Mouse (Mus musculus): ENCODE measurements around the gene Gipc3.

Gipc3 gene

DNA sequence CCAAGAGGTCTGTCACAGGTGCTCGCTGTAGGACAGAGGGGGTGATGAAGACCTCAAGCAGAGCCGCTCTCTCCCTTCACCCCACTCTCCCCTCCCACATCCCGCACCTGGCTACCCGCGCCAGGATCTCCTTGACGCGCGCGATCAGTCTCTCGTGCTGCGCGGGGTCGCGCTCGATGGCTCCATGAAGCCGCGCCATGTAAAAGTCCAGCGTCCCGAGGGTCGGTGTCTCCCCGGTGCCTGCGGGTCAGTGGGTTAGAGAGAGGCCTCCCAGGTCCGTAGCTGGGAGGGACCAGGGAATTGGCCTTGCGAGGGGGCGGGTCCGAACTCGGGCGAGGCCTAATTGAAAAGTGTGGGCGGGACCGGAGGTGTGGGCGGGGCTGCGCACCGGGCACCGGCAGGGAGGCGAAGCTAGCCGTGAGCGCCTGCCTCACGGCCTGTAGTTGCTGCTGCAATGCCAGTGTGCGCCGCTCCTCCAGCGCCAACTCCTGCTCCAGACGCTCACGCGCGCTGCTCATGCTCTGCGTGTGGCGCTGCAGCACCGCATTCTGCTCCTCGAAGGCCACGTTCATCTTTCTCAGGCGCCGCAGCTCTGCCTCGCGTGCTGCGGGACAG, 3.5 kb upstream of the Gipc3 start:
- DNase-seq (ENCODE audit: low spot score) = no peak

DNA sequence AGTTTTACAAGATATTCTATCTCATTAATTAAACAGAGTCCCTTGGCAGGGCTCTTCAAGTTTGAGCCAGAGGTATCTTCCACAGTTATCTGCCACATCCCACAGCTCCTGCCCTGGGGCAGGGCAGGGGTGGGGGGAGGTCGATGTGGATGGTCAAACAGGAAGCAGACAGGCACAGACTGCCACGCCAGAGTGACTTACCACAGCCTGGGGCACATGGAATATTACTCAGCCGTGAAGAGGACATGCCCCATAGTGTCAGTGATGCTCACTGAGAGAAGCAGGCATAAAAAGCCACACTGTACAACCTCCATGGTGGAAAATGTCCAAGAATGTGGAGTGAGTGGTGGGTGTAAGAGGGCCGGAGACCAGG, 2.1 kb upstream of the Gipc3 start:
- DNase-seq (ENCODE audit: low spot score) = no peak

DNA sequence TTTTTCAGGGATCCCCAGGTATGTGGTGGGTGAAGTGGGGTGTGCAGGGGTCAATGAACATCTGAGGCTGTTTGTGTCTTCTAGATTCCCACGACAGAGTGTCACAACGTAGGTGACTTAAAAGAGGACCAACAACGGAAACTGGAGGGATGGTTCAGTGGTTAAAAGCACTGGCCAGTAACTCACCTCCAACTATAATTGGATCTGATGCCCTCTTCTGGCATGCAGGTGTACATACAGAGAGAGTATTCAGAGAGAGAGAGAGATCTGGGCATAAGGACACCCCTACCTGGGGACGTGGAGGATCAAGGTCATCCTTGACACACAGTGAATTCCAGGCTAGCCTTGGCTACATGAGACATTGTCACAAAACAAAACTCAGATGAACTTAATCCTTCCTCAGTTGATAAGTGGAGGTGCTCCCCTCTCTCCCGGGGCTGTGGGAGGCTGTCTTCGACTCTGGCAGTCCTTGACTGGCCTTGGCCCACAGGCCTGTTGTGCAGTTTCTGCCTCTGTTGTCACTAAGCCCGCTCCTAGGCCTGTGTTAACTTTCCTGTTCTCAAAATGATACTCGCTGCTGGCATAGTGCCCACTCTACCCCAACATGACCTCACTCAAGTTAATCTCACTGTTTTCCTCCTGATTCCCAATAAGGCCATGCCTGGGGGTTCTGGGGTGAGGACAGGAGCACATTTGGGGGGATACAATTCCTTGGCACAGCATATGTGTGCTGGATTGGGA, 1.5 kb upstream of the Gipc3 start:
- no peak for DNase-seq (ENCODE audit: low spot score)

DNA sequence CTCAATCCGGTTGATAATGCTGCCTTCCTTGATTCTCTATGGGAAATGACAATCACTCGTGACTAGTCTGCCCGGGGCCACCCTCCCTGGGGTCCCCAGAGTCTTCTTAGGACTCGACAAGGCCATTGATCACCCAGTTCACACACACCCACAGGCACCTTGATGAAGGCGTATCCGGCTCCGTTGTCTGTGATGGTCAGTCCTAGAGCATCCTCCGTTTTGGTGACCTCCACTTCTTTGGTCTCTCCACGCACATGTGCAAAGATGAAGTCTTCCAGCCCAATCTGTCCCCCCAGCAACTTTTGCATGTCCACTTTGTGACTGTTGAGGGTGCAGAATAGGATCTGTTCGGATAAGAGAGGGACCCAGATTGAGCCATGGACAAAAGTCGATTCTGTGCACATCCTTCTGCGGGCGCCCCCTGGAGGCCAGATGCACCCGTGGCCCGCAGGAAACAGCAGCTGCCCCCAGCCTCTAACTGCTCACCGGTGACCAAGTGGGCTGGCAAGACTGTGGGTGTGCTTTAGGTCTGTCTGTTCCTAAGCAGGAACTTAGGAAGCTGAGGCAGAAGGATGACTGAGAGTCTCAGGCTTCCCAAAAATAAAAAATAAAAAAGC, 1.6 kb downstream of the Gipc3 start:
- DNase-seq (ENCODE audit: low spot score) = no peak

DNA sequence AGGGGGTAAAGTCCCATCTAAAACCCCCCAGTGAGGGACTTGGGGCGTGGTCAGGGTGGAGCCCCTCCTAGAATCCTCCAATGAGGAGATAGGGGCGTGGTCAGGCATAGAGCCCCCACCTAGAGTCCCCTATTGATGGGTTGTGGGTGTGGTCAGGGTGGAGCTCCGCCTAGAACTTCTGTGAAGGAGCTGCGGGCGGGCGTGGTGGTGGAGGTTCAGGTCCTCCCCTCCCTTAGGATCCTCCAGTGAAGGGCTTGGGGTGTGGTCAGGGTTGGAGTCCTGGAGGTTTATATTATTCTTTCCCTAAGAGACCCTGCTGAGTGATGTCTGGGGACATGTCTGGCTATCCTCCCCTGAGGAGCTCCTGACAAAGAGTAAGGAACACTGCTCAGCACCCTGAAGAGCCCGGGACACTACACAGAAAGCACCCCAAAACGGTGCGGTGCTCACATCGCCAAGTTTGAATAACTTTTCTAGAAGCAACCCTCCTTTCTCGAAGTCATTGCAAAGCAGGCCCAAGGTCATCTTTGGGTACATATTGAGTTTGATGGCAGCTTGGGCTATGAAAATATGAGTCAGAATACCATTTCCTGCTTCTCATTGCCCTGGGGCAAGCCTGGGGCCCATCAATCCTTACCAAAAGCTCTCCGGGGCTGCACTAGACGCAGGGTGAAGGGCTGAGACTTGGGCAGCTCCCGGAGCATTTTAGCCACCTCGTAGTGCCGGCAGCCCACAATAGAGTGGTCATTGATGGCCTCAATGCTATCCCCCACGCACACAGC, 2.3 kb downstream of the Gipc3 start:
- DNase-seq (ENCODE audit: low spot score) = no peak

DNA sequence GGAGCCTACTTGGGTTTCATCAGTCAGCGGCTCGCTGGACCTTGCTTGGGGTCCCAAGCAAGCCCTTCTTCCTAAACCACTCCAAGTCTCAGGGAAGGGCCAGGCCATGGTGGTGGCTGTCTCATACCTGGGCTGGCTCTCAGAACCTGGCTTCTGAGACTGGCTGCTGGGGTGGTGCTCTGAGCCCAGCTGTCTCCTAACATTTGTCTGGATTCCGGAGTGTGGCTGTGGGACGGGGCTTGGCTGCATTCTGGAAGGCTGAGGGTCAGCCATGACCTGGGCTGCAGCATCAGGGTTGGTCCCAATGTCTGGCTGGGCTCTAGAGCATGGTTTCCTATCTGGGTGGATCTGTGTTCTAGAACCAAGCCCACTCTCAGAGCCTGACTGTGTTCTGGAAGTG, 6.5 kb downstream of the Gipc3 start:
- no peak for DNase-seq (ENCODE audit: low spot score)

DNA sequence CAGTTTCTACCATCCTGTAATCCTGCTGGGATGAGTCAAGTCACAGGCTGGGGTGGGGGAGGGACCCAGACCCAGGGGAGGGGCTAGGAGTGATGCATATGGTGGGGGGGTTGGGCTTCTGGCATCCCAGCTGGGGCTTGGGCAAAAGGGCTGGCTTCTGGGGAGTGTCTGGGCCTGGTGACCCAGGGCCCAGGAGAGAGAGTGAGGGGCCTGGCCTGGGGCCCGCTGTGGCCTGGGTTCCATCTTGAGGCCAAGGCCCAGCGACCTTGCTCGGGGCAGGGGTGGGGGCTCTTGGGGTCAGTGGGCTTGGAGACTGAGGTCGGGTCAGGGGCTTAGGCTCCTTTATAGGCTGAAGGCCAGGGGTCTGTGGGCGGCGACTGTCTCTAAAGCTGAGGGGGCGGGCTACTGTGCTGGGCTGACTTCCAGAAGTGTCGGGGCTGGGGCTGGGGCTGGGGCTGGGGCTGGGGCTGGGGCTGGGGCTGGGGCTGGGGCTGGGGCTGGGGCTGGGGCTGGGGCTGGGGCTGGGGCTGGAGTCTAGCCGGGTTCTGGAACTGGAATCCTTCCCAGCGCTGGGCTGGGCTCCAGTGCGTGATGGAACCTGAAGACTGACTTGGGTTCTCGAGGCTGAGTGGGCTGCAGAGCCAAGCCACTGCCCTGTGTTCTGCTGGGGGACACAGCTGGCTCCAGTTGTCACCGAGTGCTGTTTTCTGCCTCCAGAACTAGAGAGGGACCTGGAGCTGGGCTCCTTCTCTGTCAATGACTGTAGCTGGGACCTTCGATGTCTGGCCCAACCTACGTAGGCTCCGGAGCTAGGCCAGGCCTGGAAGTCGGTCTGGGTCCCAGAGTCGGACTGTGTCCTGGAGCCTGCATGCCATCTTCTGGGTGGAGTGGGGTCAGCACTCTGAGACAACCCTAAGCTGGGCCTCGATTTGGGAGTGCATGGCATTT, 7.4 kb downstream of the Gipc3 start:
- no peak for DNase-seq (ENCODE audit: low spot score)

DNA sequence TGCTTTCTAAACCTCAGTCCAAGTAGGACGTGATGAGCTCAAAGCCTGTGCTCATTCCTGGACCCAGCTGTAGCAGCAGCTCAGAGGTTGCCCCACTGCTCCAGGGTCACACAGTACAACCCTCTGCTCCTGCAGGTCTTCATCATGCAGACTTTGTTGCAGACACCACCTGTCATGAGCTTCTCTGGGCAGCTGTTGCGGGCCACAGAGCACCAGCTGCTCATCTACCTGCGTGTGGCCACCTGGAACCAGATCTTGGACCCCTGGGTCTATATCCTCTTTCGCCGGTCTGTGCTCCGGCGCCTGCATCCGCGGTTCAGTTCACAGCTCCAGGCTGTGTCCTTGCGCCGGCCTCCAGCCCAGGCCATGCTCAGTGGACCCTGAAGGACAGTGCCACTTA, 8.7 kb downstream of the Gipc3 start:
- DNase-seq (ENCODE audit: low spot score) = no peak

DNA sequence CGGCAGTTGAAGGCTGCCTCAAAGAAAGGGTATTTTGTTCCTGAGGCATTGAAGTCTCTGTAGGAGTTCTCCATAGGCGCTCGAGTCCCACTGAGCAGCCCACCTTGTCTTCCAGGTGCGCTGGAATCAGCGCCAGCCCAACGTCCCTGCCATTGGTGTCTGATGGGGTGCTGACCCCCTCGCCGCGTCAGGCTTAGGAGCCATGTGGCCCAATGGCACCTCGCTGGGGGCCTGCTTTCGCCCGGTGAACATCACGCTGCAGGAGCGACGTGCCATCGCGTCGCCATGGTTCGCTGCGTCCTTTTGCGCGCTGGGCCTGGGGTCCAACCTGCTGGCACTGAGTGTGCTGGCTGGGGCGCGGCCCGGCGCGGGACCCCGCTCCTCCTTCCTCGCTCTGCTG, 10.8 kb downstream of the Gipc3 start:
- no peak for DNase-seq (ENCODE audit: low spot score)

DNA sequence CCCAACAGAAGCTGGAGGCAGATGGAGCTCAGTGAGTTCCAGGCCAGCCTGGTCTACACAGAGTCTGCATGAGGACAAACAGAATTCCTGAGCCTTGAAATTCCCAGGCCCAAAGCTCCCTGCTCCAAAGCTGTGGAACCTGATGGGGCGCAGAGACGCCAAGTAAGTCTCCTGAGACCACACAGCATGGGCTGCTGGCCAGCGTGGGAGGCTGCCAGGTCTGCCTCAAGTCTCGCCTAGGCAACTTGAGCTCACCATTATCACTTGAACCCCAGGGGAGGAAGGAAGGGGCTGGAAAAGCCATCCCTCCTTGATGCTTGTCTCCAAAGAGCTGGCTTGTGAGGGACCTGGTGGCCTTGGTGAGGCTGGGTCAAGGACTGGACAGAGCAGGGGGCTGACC, 13.1 kb downstream of the Gipc3 start:
- DNase-seq (ENCODE audit: low spot score) = no peak

DNA sequence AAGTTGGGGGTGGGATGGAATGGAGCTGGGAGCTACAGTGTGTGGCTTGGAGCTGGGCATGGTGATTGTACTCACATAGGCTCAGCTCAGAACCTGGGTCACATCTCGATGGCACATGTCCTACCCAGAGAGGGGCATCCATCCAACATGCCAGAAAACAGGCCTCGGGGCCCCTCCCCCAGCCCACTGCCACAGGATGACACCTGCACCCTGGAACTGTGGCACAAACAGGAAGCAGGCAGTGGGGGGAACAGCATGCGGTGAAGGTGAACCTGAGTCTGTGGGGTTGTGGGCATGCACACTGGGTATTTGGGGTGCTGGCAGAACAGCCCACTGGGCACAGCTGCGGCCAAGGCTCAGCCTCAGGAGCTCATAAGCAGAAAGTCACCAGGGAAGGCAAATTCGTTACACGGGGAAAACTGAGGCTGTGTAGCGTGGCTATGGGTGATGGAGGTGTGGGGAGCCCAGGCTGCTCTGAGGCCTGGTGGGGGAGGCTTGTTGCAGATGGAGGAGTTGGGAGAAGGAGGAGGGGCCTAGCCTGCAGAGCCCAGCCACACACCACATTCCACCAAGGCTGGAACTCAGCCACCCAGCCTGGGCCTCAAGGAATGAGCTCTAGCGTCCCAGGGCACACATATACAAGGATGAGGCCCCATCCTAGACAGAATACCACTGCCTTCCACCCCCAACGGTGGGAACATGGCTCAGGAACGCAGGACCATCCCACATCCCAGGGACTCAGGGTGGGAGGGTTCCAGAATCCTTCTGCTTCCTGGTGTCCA, 13.7 kb downstream of the Gipc3 start:
- no peak for DNase-seq (ENCODE audit: low spot score)

DNA sequence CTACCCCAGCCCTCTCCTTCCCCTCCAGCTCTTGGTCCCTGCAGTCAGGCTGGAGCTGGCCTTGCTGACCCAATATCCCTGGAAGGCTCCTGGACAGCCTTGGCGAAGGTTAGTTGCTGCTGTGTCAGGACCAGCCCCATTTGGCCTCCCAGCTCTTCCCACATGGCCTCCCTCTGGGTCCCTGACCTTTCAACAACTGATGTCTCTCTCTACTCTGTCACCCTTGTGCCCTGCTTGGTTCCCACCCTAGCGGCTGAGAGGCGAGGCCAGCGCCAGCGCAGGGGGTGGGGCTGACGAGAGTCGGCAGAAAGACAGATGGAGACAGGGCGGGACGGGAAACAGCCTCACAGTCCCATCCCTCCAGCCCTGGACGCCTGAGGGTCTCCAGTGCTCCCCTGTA, 14.7 kb downstream of the Gipc3 start, which contains the start of gene Tbxa2r:
Tbxa2r (plus strand) TSS at position 346 of the 400 bp plus-strand sequence.
- no peak for DNase-seq (ENCODE audit: low spot score)

DNA sequence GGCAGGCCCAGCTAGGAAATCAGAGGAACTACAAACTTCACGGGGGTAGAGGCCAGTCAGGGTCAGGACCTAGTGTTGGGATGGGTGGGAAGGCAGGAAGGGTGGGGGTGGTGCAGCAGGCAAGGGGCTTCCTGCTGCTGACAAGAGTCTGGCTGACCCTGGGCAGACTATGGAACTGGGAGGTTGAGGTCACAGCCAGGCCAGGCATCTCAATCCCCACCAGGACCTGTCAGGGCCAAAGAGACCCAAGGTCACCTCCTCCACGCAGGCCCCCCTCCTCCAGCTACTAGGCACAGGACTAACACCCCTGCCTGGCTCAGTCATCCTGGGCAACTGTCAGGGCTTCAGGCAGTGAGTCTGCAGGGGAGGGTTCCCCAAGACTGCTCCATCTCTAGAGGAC, 15.1 kb downstream of the Gipc3 start:
- DNase-seq (ENCODE audit: low spot score) = no peak

DNA sequence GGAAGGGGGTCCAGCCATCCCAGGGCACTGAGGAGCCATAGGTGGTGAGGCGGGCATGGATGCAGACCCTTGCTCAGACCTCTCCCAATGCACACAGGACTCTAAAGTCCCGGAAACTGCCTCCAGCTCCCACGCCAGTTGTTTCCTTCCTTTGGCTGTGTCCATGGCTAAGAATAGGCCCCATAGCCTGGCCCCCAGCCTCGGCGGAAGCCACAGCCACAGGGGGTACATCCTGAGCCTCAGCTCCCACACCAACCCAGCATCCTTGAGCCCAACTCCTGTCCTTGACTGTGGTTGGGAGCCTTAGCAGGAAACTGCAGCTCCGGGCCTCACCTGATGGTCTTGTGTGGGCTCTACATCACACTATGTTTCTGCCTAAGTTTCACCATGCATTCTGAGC, 16.2 kb downstream of the Gipc3 start:
- no peak for DNase-seq (ENCODE audit: low spot score)

DNA sequence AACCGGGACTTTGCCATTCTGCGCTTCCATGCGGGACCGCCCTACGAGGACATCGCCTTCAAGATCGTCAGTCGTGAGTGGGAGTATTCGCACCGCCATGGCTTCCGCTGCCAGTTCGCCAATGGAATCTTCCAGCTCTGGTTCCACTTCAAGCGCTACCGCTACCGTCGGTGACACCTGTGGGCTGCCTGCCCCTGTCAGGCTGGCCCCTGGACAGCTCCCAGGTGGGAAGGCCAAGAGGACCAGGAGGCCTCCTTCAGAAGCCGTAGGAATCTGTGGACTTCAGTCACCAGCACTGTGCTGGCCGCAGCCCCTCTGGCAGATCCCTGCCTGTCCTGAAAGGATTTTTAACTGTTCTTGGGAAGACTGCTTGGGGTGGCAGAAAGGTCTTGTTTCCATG, 17.3 kb downstream of the Gipc3 start:
- no peak for DNase-seq (ENCODE audit: low spot score)

DNA sequence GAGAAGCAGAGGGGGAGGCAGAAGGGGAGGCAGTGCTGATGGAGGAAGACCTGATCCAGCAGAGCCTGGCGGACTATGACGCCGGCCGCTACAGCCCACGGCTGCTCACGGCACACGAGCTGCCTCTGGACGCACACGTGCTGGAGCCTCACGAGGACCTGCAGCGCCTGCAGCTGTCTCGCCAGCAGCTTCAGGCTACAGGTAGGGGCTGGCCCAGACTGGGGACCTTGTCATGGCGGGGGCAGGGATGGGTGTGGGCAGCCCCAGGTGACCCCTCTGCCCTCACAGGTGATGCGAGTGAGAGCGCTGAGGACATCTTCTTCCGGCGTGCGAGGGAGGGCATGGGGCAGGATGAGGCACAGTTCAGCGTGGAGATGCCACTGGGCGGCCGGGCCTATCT, 17.9 kb downstream of the Gipc3 start:
- DNase-seq (ENCODE audit: low spot score) = no peak

DNA sequence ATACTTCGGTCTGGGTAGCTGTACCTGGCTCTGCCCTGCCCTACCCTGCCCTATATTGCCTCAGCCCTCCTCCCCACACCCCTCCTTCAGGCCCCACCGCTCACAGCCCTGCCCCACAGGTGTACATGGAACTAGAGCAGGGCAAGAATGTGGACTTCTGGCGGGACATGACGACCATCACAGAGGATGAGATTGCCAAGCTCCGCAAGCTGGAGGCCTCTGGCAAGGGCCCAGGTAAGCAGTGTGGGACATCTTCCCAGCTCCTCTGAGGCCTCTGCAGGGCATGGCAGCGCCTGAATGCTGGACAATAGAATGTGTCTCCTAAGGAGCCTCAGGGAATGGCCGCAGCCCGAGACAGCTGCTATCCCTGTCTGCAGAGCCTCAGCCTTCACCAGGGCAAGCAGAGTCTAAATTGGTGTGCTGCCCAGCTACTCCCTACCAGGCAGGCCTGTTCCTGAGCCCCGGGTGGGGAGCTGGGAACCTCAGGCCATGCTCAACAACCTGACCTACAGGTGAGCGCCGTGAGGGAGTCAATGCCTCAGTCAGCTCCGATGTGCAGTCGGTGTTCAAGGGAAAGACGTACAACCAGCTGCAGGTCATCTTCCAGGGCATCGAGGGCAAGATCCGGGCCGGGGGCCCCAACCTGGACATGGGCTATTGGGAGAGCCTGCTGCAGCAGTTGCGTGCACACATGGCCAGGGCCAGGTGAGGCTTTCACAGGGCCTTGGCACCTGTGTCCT, 19.1 kb downstream of the Gipc3 start:
- DNase-seq (ENCODE audit: low spot score) = no peak

DNA sequence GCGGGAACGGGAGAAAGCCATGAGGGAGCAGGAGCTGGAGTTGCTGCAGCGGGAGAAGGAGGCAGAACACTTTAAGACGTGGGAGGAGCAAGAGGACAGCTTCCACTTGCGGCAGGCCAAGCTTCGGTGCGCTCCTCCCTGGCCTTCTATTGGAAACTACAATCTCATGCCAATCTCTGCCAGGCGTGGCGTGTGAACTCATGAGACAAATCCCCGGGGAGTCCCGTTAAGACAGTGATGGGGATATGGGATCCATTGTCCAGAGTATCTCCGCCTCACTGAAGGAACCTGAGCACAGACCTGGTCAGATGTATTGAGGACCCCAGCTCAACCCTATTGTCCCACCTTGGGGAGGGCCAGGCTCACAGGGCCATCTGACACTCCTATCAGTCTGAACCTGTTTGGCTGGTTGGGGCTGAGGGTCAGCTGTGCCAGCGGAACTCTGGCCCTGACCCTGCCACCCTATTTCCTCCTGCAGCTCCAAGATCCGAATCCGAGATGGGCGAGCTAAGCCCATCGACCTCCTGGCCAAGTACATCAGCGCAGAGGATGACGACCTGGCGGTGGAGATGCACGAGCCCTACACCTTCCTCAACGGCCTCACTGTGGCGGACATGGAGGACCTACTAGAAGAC, 19.8 kb downstream of the Gipc3 start:
- no peak for DNase-seq (ENCODE audit: low spot score)

DNA sequence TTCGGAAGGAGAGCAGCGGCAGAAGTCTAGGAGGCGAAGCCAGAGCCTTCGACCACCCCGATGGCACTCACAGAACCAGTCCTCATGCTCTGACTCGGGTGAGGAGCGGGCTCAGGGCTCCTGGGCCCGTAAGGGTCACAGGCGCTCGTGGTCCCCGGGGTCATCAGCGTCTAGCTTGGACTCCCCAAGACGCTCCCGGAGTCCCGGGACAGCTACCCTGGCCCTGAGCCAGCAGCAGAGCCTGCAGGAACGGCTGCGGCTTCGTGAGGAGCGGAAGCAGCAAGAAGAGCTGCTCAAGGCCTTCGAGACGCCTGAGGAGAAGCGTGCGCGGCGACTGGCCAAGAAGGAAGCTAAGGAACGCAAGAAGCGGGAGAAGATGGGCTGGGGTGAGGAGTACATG, 20.6 kb downstream of the Gipc3 start:
- no peak for DNase-seq (ENCODE audit: low spot score)

DNA sequence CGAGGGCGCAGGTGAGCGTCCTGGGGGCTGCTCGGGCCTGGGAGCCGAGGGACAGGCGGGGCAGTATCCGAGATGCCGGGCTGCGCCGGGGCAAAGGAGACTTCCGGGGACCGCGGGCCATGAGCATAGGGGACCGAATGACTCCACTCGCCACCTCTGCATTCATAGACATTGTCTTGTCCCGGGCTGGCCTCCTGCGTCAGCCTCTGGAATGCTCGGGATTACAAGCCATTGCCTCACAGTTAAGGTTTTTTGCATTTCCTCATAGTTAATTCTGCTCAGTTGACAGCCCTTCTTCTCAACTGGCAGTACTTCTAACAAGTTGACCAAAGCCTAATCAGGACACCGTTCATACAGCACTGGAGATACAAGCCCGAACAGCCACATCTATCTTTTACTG, 21.6 kb downstream of the Gipc3 start:
- no peak for DNase-seq (ENCODE audit: low spot score)
